Mouse (Mus musculus) liver, adult 2 months (tissue): ENCODE measurements around the gene Sf1.

Experiments used
- CTCF ChIP-seq: fragments of 200-500 bp; IDR thresholded peaks from 2 replicates; pipeline ENCODE4 v1.5.1; 2011; ENCODE audit warnings: low read depth, low read length, control low read depth
- POLR2A ChIP-seq: fragments of 200-500 bp; IDR thresholded peaks from 2 replicates; pipeline ENCODE4 v1.6.1; 2011; ENCODE audit warnings: low read length, control low read depth; ENCODE audit not compliant: insufficient read depth; ENCODE audit errors: extremely low read depth

DNA sequence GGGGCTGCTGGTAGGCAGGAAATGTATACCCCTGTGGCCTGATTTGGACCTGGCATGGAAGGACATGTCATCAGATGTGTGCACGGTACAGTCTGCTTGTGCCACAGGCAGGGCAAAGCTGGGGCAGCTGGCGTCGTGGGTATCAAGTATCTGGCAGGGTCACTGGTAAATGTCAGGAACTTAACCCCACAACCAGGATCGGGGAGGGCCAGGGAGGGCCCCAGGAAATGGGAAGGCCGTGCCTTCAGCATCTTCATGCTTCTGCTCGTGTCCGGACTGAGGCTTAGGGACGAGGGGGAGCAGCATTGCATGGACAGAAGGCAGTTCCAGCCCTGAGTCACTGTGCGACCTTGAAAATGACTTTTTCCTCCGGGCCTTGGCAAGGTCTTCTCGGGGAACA, 21.5 kb downstream of the Sf1 start:
- TF ChIP-seq CTCF (no peak), POLR2A (no peak)
